Mouse (Mus musculus) megakaryocyte, embryonic 14.5 days (primary cell): ENCODE results near the gene Mast2.

Source experiments
- FLI1 ChIP-seq: IDR thresholded peaks from 2 replicates; pipeline ENCODE4 v1.6.1; 2012; ENCODE audit warnings: low read length, inconsistent platforms, mixed read lengths
- GATA1 ChIP-seq: IDR thresholded peaks from 3 replicates; pipeline ENCODE4 v1.6.1; 2012; ENCODE audit warnings: mixed read lengths, low read length, inconsistent platforms, borderline replicate concordance

DNA sequence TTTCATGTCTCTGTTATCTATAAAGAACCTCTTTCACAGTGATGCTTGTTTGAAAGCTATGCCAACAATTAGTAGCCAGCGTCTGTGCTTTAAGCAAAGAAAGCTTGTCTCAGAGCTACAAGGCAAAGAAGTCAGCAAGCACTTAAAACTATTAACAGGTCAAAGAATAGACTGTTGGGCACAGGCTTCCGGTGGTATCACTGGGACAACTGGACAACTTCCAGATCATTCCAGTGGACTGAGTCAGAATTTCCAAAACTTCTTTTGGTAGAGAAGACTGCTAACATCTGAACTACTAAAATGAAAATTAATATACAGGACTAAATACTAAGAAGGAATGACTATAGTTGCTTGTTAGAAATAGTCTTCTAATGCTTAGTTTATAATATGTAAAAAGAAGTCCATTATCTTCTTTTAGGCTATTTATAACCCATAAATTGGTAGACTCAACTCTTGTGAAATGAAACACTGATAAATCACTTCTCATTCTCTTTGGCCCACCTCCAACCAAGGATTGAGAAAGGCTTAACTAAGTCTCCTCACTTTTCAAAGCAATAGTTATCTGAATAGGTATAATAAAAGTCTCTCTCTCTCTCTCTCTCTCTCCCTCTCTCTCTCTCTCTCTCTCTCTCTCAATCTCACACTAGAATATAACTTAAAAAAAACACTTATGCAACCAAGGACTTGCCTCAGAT, 85.9 kb downstream of the Mast2 start:
- TF ChIP-seq GATA1 (no peak), FLI1 (no peak)
